Mouse (Mus musculus): ENCODE measurements around the gene Amacr. TPM values are rescaled to one million over a fixed set of nuclear protein-coding genes. Genes with fewer than 3 reads are reported as not detected.

Amacr gene
- polyA plus RNA-seq (2016; fragmentation: Nextera tagmentation; extraction: Ambion mirVana): 13.2 and 13.8 TPM in 2 replicates

DNA sequence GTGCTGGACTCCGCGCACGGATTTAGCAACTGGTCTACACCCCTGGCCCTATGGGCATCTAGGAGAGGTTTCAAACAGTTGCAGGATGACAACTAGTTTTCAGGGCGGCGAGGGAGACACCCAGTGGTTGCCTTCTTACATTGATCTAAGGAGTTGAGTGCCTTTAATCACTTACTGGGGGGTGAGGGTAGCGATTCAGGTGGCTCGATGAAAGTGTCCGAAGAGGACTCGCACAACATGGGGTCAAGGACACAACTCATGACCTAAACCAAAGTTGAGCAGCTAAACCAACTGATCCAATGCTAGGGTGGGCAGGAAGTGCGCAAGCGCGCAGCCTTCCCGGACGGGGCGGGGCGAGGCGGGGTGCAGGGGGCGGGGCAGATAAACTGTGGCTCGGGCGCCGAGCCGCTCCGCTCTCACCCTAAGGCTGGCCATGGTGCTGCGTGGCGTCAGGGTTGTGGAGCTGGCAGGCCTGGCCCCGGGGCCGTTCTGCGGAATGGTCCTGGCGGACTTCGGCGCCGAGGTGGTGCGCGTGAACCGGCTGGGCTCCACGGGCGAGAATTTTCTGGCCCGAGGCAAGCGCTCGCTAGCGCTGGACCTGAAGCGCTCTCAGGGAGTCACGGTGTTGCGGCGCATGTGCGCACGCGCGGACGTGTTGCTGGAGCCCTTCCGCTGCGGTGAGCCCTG is at the start of gene Amacr:
TSS of gene Amacr (plus strand) at position 380 of the 687 bp plus-strand sequence.
- under 1% methylated on average over 52 of the region's 52 CpGs for WGBS
- peak within 1 kb of the TSS; percentile 85 for H3K27ac ChIP-seq (ENCODE audit: poor library complexity, severe bottlenecking)
- no peaks in the 10 kb centered on the region for H3K27me3 ChIP-seq (replicated peaks)
- H3K4me3 ChIP-seq: peak within 1 kb of the TSS; percentile 77
- no peaks in the 10 kb centered on the region for H3K9me3 ChIP-seq (replicated peaks)
- H3K4me2 ChIP-seq: peak within 1 kb of the TSS; percentile 69
- peak; percentile 98 for ATAC-seq (ENCODE audit: insufficient number of reproducible peaks, low FRiP score)
- H3K36me3 ChIP-seq: 0 out of 2 replicates have a peak, but pooled peaks cover 9% of the 10 kb centered on the region
- H3K9ac ChIP-seq: peak within 1 kb of the TSS; percentile 77
- H3K4me1 ChIP-seq (replicated peaks): peaks cover 3% of the 10 kb centered on the region

DNA sequence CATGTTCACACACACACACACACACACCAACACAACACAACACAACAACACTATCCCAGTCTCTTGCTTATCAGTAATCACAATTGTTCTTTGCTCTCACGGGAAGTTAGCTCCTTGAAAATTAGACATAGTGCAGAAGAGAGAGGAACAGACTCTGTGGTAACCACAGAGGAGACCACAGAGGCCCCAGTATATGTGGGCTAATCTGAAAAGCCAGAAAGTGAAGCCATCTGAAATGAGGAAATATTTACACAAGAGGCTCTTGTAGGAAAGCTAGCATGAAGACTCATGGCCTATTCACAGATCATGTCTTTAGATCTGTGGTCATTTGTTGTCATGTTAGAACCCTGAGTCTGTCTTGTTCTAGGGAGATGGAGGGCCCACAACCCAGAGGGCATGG is 47.6 kb upstream of the Amacr start:
- Histone ChIP-seq H3K27me3 (replicated peaks) (no peaks in the 10 kb centered on the region), H3K36me3 (no peaks in the 10 kb centered on the region), H3K4me2 (no peak overlapping the region), H3K4me1 (replicated peaks) (no peaks in the 10 kb centered on the region), H3K9ac (no peak overlapping the region), H3K4me3 (no peak overlapping the region), H3K9me3 (replicated peaks) (no peaks in the 10 kb centered on the region), H3K27ac (ENCODE audit: poor library complexity, severe bottlenecking) (no peak overlapping the region)
- 49% methylated on average over 1 of the region's 1 CpGs for WGBS
- ATAC-seq (ENCODE audit: insufficient number of reproducible peaks, low FRiP score): no peak

DNA sequence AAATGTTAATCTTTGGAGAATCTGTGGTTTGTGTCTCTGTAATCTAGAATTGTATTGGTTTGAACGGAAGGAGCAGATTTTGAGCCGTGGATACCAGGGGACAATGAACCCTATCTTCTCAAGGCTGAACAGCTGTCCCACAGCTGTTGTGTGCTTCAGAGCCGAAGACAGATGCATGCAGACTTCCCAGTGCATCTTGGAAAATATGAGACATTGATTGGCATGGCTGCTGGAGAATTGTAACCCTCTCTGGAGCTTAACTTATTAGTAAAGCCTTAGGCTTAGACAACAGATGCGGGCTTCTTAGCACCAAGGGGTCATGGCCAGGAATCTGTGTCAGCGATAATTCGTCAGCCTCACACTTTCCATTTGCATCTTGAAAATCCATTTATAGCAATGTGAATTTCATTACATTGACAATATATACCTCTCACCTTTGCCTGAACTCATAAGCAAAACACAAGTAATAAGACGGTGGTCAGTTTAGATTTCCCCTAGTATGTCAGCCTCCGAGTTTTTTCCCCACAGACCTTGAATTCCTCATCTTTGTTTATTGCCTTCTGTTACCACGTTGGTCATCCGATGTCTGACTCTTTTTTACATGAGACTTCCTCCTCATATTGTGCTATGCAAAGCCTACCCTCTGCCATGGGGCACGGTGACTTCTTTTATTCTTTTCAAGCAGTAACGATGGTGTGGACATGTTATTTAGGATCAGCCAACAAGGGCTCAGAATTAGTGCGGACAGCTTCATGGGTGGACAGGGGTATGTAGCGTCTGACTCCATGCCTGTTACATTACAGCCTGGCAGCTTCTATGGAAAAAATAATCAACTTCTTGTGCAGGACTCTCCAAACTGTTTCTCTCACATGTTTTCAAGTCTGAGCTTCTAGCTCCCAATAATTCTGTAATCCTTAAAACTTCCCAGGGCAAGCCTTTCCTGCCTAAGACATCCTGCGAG is 41.1 kb upstream of the Amacr start:
- WGBS: 75% methylated on average over 15 of the region's 15 CpGs
- no peaks in the 10 kb centered on the region for H3K9me3 ChIP-seq (replicated peaks)

DNA sequence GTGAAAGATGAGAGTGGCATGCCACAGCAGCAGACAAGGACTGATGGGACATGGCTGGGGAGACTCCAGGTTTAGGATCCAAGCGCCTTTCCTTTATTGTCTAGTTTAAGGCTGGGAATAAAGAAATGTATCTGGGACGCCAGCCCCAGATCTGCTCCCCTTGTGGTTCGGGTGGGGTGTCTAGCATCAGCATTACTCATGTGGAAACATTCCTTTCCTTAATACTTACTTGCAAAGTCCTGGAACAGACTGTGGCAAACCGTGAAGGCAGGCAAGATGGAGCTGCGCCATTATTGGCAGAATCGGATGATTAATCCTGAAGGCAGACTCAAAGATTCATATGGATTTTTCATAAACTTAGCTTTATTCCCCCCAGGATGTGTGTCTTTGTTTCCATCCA is 39.7 kb upstream of the Amacr start:
- ATAC-seq (ENCODE audit: insufficient number of reproducible peaks, low FRiP score): no peak
- Histone ChIP-seq H3K4me3 (no peak overlapping the region), H3K4me1 (replicated peaks) (no peaks in the 10 kb centered on the region), H3K4me2 (no peak overlapping the region), H3K9ac (no peak overlapping the region), H3K27me3 (replicated peaks) (no peaks in the 10 kb centered on the region), H3K36me3 (no peaks in the 10 kb centered on the region), H3K27ac (ENCODE audit: poor library complexity, severe bottlenecking) (no peak overlapping the region), H3K9me3 (replicated peaks) (no peaks in the 10 kb centered on the region)
- WGBS: 74% methylated on average over 6 of the region's 6 CpGs

More for the DNA sequence above, 41.1 kb upstream of the Amacr start:
- Histone ChIP-seq H3K36me3 (no peaks in the 10 kb centered on the region), H3K27me3 (replicated peaks) (no peaks in the 10 kb centered on the region), H3K4me1 (replicated peaks) (no peaks in the 10 kb centered on the region), H3K9ac (no peak overlapping the region), H3K4me2 (no peak overlapping the region), H3K27ac (ENCODE audit: poor library complexity, severe bottlenecking) (no peak overlapping the region), H3K4me3 (no peak overlapping the region)
- ATAC-seq (ENCODE audit: insufficient number of reproducible peaks, low FRiP score): no peak

DNA sequence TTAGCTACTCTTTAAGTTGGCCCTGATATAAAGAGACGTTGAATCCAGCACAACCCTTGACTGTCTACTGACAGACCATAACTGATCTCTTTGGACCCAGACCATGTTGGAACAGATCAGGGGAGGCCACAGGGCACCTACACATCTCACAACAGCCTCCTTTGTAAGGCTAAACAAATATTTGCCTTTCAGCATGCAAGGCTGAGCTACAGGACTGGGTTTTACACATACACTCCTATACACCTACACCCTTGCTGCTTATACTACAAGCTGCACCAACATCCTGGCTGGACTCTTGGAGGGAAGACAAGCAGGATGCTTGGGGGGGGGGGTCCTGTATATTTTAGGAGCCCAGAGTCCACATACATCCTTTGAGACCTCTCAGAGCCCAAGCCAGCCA is 33.7 kb upstream of the Amacr start:
- no peak for ATAC-seq (ENCODE audit: insufficient number of reproducible peaks, low FRiP score)
- H3K4me1 ChIP-seq (replicated peaks): no peaks in the 10 kb centered on the region
- H3K36me3 ChIP-seq: no peaks in the 10 kb centered on the region
- H3K9me3 ChIP-seq (replicated peaks): no peaks in the 10 kb centered on the region
- no peak overlapping the region for H3K9ac ChIP-seq
- 0 out of 2 replicates have a peak, but pooled peaks cover 4% of the 10 kb centered on the region for H3K27me3 ChIP-seq (replicated peaks)
- H3K4me3 ChIP-seq: no peak overlapping the region
- H3K27ac ChIP-seq (ENCODE audit: poor library complexity, severe bottlenecking): no peak overlapping the region
- H3K4me2 ChIP-seq: no peak overlapping the region
- 71% methylated on average over 1 of the region's 1 CpGs for WGBS

DNA sequence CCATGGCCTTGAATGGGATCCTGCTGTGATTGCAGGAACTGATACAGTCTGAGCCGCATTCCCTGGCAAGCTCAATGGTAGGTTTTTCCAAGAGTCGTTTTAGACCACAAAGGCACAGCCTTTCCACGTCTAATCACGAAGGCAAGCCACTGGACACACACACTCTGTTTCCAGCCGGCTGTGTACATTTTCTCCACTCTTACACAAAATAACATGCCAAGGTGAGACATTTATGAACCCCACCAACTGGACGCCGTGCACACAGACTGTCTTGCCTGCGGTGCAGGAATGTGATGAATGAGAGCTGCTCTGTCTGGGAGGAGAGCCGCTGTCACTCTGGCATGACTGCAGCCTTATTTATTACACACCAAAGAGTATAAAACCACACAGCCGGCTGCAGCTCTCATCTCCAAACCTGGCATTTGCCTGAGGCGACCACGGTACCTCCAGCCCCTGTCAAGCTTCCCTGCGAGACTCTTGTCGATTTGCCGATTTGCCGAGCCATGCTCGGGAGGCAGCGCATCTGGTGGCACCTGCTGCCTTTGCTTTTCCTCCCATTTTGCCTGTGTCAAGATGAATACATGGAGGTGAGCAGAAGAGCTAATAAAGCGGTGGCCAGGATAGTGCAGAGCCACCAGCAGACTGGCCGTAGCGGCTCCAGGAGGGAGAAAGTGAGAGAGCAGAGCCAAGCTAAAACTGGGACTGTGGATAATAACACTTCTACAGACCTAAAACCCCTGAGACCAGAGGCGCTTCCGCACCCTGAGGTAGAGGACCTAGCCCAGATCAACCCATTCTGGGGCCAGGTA is 29.4 kb upstream of the Amacr start, which contains the start of gene C1qtnf3:
TSS of gene C1qtnf3 (plus strand) at position 382 of the 809 bp plus-strand sequence.
- no peaks in the 10 kb centered on the region for H3K9me3 ChIP-seq (replicated peaks)
- H3K27ac ChIP-seq (ENCODE audit: poor library complexity, severe bottlenecking): no peak within 1 kb of the TSS
- peaks cover 8% of the 10 kb centered on the region; the same call in 1 of the 2 replicates for H3K27me3 ChIP-seq (replicated peaks)
- no peak within 1 kb of the TSS for H3K4me2 ChIP-seq
- no peaks in the 10 kb centered on the region for H3K4me1 ChIP-seq (replicated peaks)
- no peak within 1 kb of the TSS for H3K4me3 ChIP-seq
- H3K9ac ChIP-seq: no peak within 1 kb of the TSS
- 75% methylated on average over 23 of the region's 23 CpGs for WGBS
- no peak for ATAC-seq (ENCODE audit: insufficient number of reproducible peaks, low FRiP score)
- no peaks in the 10 kb centered on the region for H3K36me3 ChIP-seq

DNA sequence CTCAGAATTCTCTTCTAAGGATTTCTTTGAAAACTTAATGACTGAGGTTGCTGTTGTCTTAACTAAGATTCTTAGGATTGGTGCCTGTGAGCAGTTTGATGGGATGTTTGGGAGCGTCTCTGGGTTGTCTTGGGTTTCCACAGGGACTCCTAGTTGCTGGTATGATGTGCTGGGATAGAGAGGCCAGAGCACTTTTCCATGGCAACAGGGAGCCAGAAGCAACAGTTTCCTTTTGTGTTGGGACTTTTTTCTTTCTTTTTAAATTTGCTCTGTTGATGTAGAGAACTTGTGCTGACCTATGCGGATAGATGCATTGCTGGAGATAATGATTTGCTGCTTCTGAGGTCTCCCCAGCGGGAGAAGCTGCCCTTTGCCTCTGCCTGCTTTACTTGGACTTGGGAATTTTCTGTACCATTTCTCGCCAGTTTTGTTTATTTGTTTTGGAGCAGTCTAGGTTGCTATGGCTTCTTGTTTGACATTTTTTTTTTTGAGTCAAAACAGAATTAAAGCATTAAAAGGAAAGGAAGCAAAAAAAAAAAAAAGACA is 28.7 kb upstream of the Amacr start:
- no peak overlapping the region for H3K4me3 ChIP-seq
- no peak overlapping the region for H3K4me2 ChIP-seq
- no peak overlapping the region for H3K9ac ChIP-seq
- H3K36me3 ChIP-seq: no peaks in the 10 kb centered on the region
- WGBS: 54% methylated on average over 4 of the region's 4 CpGs
- no peaks in the 10 kb centered on the region for H3K4me1 ChIP-seq (replicated peaks)
- H3K27me3 ChIP-seq (replicated peaks): peaks cover 8% of the 10 kb centered on the region; the same call in 1 of the 2 replicates
- H3K9me3 ChIP-seq (replicated peaks): no peaks in the 10 kb centered on the region
- ATAC-seq (ENCODE audit: insufficient number of reproducible peaks, low FRiP score): no peak
- no peak overlapping the region for H3K27ac ChIP-seq (ENCODE audit: poor library complexity, severe bottlenecking)

DNA sequence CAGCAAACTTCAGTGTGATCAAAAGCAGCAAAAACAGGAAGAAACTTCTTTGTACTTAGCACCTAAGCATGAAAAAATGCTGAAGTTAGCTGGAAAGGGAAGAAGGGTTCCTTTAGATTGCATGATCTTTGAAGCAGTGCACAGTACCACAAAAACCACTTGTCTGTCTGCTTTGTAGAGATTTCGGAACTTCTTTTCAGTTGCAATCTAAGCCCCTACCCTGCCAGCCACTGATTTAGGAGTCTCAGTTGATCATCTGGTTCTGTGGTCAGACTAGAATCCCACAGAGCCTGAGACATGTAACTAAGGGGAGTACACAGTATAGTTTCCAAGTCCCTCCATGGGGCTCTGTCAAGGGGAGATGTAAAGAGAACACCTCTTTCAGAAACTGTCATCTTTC is 28.1 kb upstream of the Amacr start:
- H3K27me3 ChIP-seq (replicated peaks): peaks cover 8% of the 10 kb centered on the region; the same call in 1 of the 2 replicates
- no peaks in the 10 kb centered on the region for H3K4me1 ChIP-seq (replicated peaks)
- no peak overlapping the region for H3K4me3 ChIP-seq
- 76% methylated on average over 1 of the region's 1 CpGs for WGBS
- no peak overlapping the region for H3K27ac ChIP-seq (ENCODE audit: poor library complexity, severe bottlenecking)
- ATAC-seq (ENCODE audit: insufficient number of reproducible peaks, low FRiP score): no peak
- H3K4me2 ChIP-seq: no peak overlapping the region
- no peaks in the 10 kb centered on the region for H3K9me3 ChIP-seq (replicated peaks)
- H3K36me3 ChIP-seq: no peaks in the 10 kb centered on the region
- H3K9ac ChIP-seq: no peak overlapping the region

DNA sequence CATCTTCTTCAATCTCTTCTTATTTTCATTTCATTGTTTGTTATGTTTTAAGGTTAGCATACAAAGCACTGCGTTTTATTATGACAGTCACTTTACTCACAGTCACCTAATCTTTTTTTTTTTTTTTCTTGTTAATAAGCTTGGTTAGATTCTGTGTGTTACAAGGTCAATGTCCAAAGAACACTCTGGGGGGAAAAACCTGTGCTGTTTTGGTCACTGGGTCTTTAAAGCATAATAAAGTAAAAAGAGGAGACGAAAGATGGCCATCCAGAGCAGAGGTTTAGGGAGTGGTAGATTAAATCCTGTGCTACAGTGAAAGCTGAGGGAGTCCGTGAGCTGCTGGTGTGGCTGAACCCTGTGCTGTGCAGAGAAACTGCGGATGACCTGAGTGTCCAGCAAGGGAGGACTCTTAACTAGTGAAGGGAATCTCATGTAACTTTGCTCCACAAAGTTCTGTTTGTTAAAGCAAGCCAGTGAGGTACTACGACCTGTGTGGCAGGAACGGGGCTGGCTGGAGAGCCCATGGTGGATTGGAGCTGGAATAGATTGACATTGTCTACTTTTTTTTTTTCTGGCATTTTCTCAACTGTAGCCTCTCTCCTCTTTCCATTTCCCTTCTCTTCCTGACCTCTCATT is 27.1 kb upstream of the Amacr start:
- Histone ChIP-seq H3K36me3 (no peaks in the 10 kb centered on the region), H3K4me3 (no peak overlapping the region), H3K9me3 (replicated peaks) (no peaks in the 10 kb centered on the region), H3K27me3 (replicated peaks) (peaks cover 8% of the 10 kb centered on the region; the same call in 1 of the 2 replicates), H3K4me2 (no peak overlapping the region), H3K9ac (no peak overlapping the region), H3K27ac (ENCODE audit: poor library complexity, severe bottlenecking) (no peak overlapping the region), H3K4me1 (replicated peaks) (no peaks in the 10 kb centered on the region)
- no peak for ATAC-seq (ENCODE audit: insufficient number of reproducible peaks, low FRiP score)
- WGBS: 79% methylated on average over 6 of the region's 6 CpGs

DNA sequence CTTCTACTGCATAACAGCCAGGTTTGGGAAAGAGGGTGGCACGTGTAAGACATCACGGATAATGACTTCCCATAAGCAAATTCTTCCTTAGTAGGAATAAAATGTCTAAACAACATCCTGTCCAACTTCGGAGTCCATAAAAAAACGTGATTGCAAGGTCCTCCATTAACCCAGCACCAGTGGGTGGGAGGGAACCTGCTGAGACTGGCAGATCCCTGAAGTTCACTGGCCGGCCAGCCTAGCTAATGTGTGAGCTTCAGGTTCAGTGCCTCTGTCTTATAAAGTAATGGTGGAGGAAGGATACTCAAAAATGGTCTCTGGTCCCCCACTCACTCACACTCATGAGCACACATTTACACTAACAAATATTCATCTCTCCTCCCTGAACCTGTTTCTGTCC is 26.4 kb upstream of the Amacr start:
- Histone ChIP-seq H3K27me3 (replicated peaks) (peaks cover 8% of the 10 kb centered on the region; the same call in 1 of the 2 replicates), H3K4me1 (replicated peaks) (no peaks in the 10 kb centered on the region)

More for the DNA sequence above, 26.4 kb upstream of the Amacr start:
- no peaks in the 10 kb centered on the region for H3K36me3 ChIP-seq
- no peak overlapping the region for H3K27ac ChIP-seq (ENCODE audit: poor library complexity, severe bottlenecking)
- H3K9me3 ChIP-seq (replicated peaks): no peaks in the 10 kb centered on the region
- H3K9ac ChIP-seq: no peak overlapping the region
- 71% methylated on average over 5 of the region's 5 CpGs for WGBS
- no peak overlapping the region for H3K4me2 ChIP-seq
- no peak for ATAC-seq (ENCODE audit: insufficient number of reproducible peaks, low FRiP score)
- no peak overlapping the region for H3K4me3 ChIP-seq

All from heart, embryonic 12.5 days (tissue).